Mouse (Mus musculus) cerebellum, adult 2 months (tissue): ENCODE measurements around the gene Polr3b.

Experiments used
- CTCF ChIP-seq: fragments of 200-500 bp; IDR thresholded peaks from 2 replicates; pipeline ENCODE4 v1.5.1; 2011; ENCODE audit warnings: low read depth, mild to moderate bottlenecking, control low read depth, low read length, moderate library complexity, borderline replicate concordance; ENCODE audit not compliant: insufficient read depth
- POLR2A ChIP-seq: fragments of 200-500 bp; IDR thresholded peaks from 2 replicates; pipeline ENCODE4 v1.6.1; 2011; ENCODE audit warnings: low read length, control low read depth, borderline replicate concordance; ENCODE audit not compliant: insufficient read depth

DNA sequence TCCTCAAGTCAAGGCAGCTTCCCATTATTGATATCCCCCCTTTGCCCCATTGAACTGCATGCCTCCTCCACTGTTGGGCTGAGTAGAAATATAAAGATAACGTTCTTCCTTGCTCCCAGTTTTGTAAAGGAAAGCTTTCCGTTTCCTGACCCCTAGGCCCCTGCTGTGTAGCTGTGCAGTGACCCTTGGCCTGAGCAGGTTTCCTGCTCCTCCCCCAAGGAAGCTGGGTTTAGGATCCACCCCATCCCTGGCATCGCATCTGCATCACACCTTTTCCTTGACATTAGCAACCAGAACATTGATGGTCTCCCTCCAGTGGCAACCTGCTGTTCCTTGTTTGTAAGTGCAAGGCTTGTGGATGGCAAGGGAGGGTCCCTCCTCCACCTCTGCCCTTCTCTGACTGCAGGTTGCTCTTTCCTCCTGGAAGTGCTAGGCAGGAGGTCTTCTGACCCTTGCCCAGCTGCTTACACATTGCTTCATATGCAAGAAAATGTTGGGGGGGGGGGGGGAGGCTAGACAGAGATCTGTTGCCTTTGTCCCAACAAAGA lies 43.7 kb downstream of the Polr3b start:
- TF ChIP-seq CTCF, result no peak
- TF ChIP-seq POLR2A, result no peak
